Comparison of ENCODE assay signal across 21 mouse cellular contexts in genomic region chr1:75839551-75840223, GRCm38 (mm10).
DNase-seq lines count a peak whose midpoint lies in the region; ATAC-seq and TF ChIP-seq lines count a peak whose summit lies in the region.
"Had no signal": no experiment of that assay in that cellular context is flagged by ENCODE, and none has a peak within 500 bp of the region (broad histone marks: within the 10 kb centered on the region; RNA-seq: fewer than 3 reads in every experiment).

No protein-coding gene starts in this region.

- no peaks in the 10 kb centered on the region for H3K9me3 ChIP-seq in forebrain, postnatal 0 days (ENCODE audit: low read length)
- no peaks in the 10 kb centered on the region for H3K9me3 ChIP-seq in forebrain, embryonic 16.5 days (ENCODE audit: control insufficient read depth, low read length)
- no peaks in the 10 kb centered on the region for H3K9me3 ChIP-seq in lung, embryonic 14.5 days (ENCODE audit: low read depth, low read length)
- H3K9me3 ChIP-seq: embryonic facial prominence, embryonic 15.5 days; heart, embryonic 10.5 days; neural tube, embryonic 15.5 days had no signal

- peak; percentile 60 for ATAC-seq in forebrain, postnatal 0 days
- ATAC-seq in forebrain, embryonic 16.5 days, result no peak
- ATAC-seq in lung, embryonic 14.5 days (ENCODE audit: insufficient read depth), result no peak
- ATAC-seq: liver, postnatal 0 days; midbrain, embryonic 16.5 days had no signal

- WGBS in forebrain, postnatal 0 days, result 80% methylated on average over 11 of the region's 11 CpGs
- WGBS in forebrain, embryonic 16.5 days, result 79% methylated on average over 11 of the region's 11 CpGs
- 52% methylated on average over 11 of the region's 11 CpGs for WGBS in lung, embryonic 14.5 days
- WGBS in thymus, adult 2 months, result 92% methylated on average over 11 of the region's 11 CpGs

- no peak overlapping the region for H3K9ac ChIP-seq in forebrain, postnatal 0 days
- no peak overlapping the region for H3K9ac ChIP-seq in forebrain, embryonic 16.5 days (replicated peaks; ENCODE audit: low read depth, low read length)
- no peak overlapping the region for H3K9ac ChIP-seq in lung, embryonic 14.5 days
- H3K9ac ChIP-seq: embryonic facial prominence, embryonic 15.5 days; liver, postnatal 0 days; neural tube, embryonic 15.5 days had no signal

- peak; percentile 34 for DNase-seq in forebrain, postnatal 0 days
- DNase-seq in lung, embryonic 14.5 days, result peak; percentile 26
- no peak for DNase-seq in lung, postnatal 36 days
- DNase-seq in right cerebral cortex, postnatal 14 days, result peak; percentile 11
- no peak for DNase-seq in right cerebral cortex, postnatal 4 days
- DNase-seq in urinary bladder, postnatal 4 days (ENCODE audit: low spot score in 2 of 2), result no peak
- no peak for DNase-seq in thymus, adult 2 months
- DNase-seq: adrenal gland, postnatal 10 days; cerebellum, adult 11 months; cerebellum, postnatal 25 days; heart, postnatal 10 days; kidney, adult 18-20 months; liver, postnatal 0 days; thymus, postnatal 25 days had no signal

- no peaks in the 10 kb centered on the region for H3K27me3 ChIP-seq in forebrain, postnatal 0 days (ENCODE audit: insufficient read depth, low read length)
- no peaks in the 10 kb centered on the region for H3K27me3 ChIP-seq in forebrain, embryonic 16.5 days (replicated peaks; ENCODE audit: control insufficient read depth, insufficient read depth, low read length)
- H3K27me3 ChIP-seq in lung, embryonic 14.5 days (ENCODE audit: insufficient read depth, low read length), result no peaks in the 10 kb centered on the region
- H3K27me3 ChIP-seq in thymus, adult 2 months (ENCODE audit: control insufficient read depth, insufficient read depth, low read length), result no peaks in the 10 kb centered on the region
- H3K27me3 ChIP-seq: embryonic facial prominence, embryonic 15.5 days; megakaryocyte, embryonic 14.5 days; neural tube, embryonic 15.5 days had no signal

- 0 out of 2 replicates have a peak, but pooled peaks cover 4% of the 10 kb centered on the region for H3K4me1 ChIP-seq in forebrain, postnatal 0 days (ENCODE audit: insufficient read depth)
- peaks cover 11% of the 10 kb centered on the region for H3K4me1 ChIP-seq in forebrain, embryonic 16.5 days (replicated peaks; ENCODE audit: control insufficient read depth, insufficient read depth, low read length)
- no peaks in the 10 kb centered on the region for H3K4me1 ChIP-seq in lung, embryonic 14.5 days (ENCODE audit: insufficient read depth)
- H3K4me1 ChIP-seq in thymus, adult 2 months (replicated peaks; ENCODE audit: control insufficient read depth, insufficient read depth, low read length), result no peaks in the 10 kb centered on the region
- H3K4me1 ChIP-seq: heart, embryonic 10.5 days; megakaryocyte, embryonic 14.5 days had no signal

- no peak for TF ChIP-seq POLR2A in thymus, adult 2 months (IDR thresholded peaks at IDR 0.05; ENCODE audit: control insufficient read depth, extremely low read depth, insufficient read depth, low read length, poor library complexity)

- no peaks in the 10 kb centered on the region for H3K36me3 ChIP-seq in forebrain, postnatal 0 days (ENCODE audit: insufficient read depth)
- H3K36me3 ChIP-seq in forebrain, embryonic 16.5 days (ENCODE audit: control insufficient read depth, insufficient read depth), result no peaks in the 10 kb centered on the region
- H3K36me3 ChIP-seq in lung, embryonic 14.5 days (ENCODE audit: insufficient read depth), result no peaks in the 10 kb centered on the region
- no peaks in the 10 kb centered on the region for H3K36me3 ChIP-seq in thymus, adult 2 months (ENCODE audit: control insufficient read depth, insufficient read depth, low read length)
- H3K36me3 ChIP-seq: embryonic facial prominence, embryonic 15.5 days; heart, embryonic 10.5 days; neural tube, embryonic 15.5 days had no signal

- no peak overlapping the region for H3K4me2 ChIP-seq in forebrain, postnatal 0 days (ENCODE audit: low read depth)
- H3K4me2 ChIP-seq in forebrain, embryonic 16.5 days (ENCODE audit: low read length), result no peak overlapping the region
- no peak overlapping the region for H3K4me2 ChIP-seq in lung, embryonic 14.5 days
- H3K4me2 ChIP-seq: embryonic facial prominence, embryonic 15.5 days; neural tube, embryonic 15.5 days had no signal

- no peak for TF ChIP-seq CTCF in forebrain, postnatal 0 days (IDR thresholded peaks at IDR 0.05; ENCODE audit: low read depth)
- TF ChIP-seq CTCF in lung, embryonic 14.5 days (IDR thresholded peaks at IDR 0.05; ENCODE audit: low read depth), result no peak
- TF ChIP-seq CTCF in thymus, adult 2 months (IDR thresholded peaks at IDR 0.05; ENCODE audit: borderline replicate concordance, control insufficient read depth, extremely low read depth, insufficient read depth, low read length, poor library complexity), result no peak

- H3K27ac ChIP-seq in forebrain, postnatal 0 days (ENCODE audit: low read depth, low read length), result no peak overlapping the region
- H3K27ac ChIP-seq in forebrain, embryonic 16.5 days (ENCODE audit: low read length), result no peak overlapping the region
- no peak overlapping the region for H3K27ac ChIP-seq in lung, embryonic 14.5 days (ENCODE audit: low read depth)
- no peak overlapping the region for H3K27ac ChIP-seq in thymus, adult 2 months (ENCODE audit: control insufficient read depth, insufficient read depth, low read length)
- H3K27ac ChIP-seq: embryonic facial prominence, embryonic 15.5 days; heart, embryonic 10.5 days; kidney, postnatal 0 days; neural tube, embryonic 15.5 days had no signal

- H3K4me3 ChIP-seq in forebrain, postnatal 0 days (ENCODE audit: low read depth, low read length), result no peak overlapping the region
- no peak overlapping the region for H3K4me3 ChIP-seq in forebrain, embryonic 16.5 days (replicated peaks; ENCODE audit: low read length)
- H3K4me3 ChIP-seq in lung, embryonic 14.5 days (ENCODE audit: low read depth, low read length), result no peak overlapping the region
- H3K4me3 ChIP-seq in thymus, adult 2 months (ENCODE audit: control insufficient read depth, insufficient read depth, low read length), result no peak overlapping the region
- H3K4me3 ChIP-seq: embryonic facial prominence, embryonic 15.5 days; heart, embryonic 10.5 days; megakaryocyte, embryonic 14.5 days; neural tube, embryonic 15.5 days had no signal

Comparison
In these comparisons a context has a peak if more than half of its experiments do, and no peak if none do; other contexts are left out.
1. DNase-seq: peak in forebrain, postnatal 0 days (single experiment), lung, embryonic 14.5 days (single experiment) and right cerebral cortex, postnatal 14 days (single experiment); none in lung, postnatal 36 days (single experiment), right cerebral cortex, postnatal 4 days (single experiment), urinary bladder, postnatal 4 days (0 of 2) and thymus, adult 2 months (single experiment).